ENCODE assay signal across 21 mouse cellular contexts in the genomic region with DNA sequence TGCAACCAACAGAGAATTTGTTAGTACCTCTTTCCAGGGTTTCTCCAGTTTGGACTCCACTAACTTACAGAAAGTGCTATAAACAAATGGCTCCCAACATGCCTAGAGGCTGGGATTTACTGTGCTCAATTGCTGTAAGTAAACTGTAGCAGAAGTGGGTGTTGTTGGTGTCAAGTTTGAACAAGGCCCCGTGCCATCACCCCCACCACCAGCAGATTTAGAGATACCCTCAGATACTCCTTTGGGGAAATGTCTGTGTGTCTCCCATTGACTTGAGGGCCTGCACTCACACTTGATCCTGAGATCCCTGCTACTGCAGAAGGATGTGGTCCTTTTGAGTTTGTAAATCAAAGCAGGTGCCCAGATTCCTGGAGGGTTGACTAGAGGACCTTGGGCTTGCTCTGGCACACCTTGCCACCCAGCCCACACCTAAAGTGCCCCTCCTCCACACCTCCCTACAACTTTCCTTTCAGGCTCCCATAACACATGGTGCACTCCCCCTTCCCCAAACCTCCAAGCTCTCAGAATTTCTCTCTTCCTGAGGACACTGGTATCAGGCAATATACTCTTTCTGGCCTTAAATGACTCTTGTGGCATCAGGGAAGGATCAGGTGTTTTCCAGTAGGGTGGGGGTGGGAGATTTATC. TPM values are rescaled to one million over a fixed set of nuclear protein-coding genes. Genes with fewer than 3 reads are reported as not detected.
DNase-seq lines count a peak whose midpoint lies in the region; TF ChIP-seq lines count a peak whose summit lies in the region.
"Had no signal": no experiment of that assay in that cellular context is flagged by ENCODE, and none has a peak within 500 bp of the region (broad histone marks: within the 10 kb centered on the region; RNA-seq: fewer than 3 reads in every experiment).

No protein-coding gene starts in this region.

- no peak for TF ChIP-seq RAD21 in CH12.LX (IDR thresholded peaks at IDR 0.05; ENCODE audit: low read depth, low read length)

- peak overlapping the region; percentile 100 for H3K9ac ChIP-seq in CH12.LX (ENCODE audit: insufficient read depth, low read depth)

- H3K27me3 ChIP-seq in CH12.LX (replicated peaks), result no peaks in the 10 kb centered on the region
- H3K27me3 ChIP-seq: Patski had no signal

- intact Hi-C loops in heart, postnatal 36 days (cut with DNase I), result loop anchor here (1.0 kb wide), 1 partner anchor 83 kb away; no protein-coding TSS in a partner anchor

- in situ Hi-C loops in CH12.LX (cut with MboI; ENCODE audit: low pct_ligation_motif_present, low pct_unique_long_range_greater_than_20kb, low sequenced_read_pairs), result loop anchor here (10.0 kb wide), 1 partner anchor 273 kb away; no protein-coding TSS in a partner anchor

- peaks cover 83% of the 10 kb centered on the region for H3K79me2 ChIP-seq in CH12.LX (replicated peaks; ENCODE audit: control insufficient read depth, extremely low read depth, insufficient read depth, poor library complexity, severe bottlenecking)

- H3K36me3 ChIP-seq in CH12.LX (replicated peaks in 1 of 2; ENCODE audit: control insufficient read depth in 1 of 2, insufficient read depth in 1 of 2, low read length in 1 of 2), result peaks cover 25 to 46% of the 10 kb centered on the region in 2 experiments
- H3K36me3 ChIP-seq: G1E had no signal

- H3K27ac ChIP-seq in CH12.LX (ENCODE audit: insufficient read depth, low read depth), result peak overlapping the region; percentile 99

- peak; percentile 75 for DNase-seq in heart, adult 11 months
- DNase-seq in heart, postnatal 36 days, result no peak
- DNase-seq in CH12.LX (ENCODE audit: extremely low read depth), result peak; percentile 67
- DNase-seq in adrenal gland, postnatal 4 days (ENCODE audit: low spot score in 2 of 2), result no peak
- DNase-seq: adrenal gland, adult 2 months; adrenal gland, adult 8-10 months; adrenal gland, postnatal 10 days; adrenal gland, postnatal 14 days; adrenal gland, postnatal 25 days; adrenal gland, postnatal 36 days; B cell, adult 2 months; cerebellum, adult 11 months; cerebellum, adult 11-12 months; cerebellum, adult 18-20 months; cerebellum, adult 2 months; cerebellum, adult 8-10 months had no signal

- peak; percentile 65 for TF ChIP-seq POLR2A in CH12.LX (IDR thresholded peaks at IDR 0.05; ENCODE audit: low read depth, low read length)

- peaks cover 2% of the 10 kb centered on the region for H3K9me3 ChIP-seq in CH12.LX (replicated peaks; ENCODE audit: low read length)

- dilution Hi-C loops in CH12.LX (cut with MboI; ENCODE audit: extremely low pct_ligation_motif_present, extremely low pct_unique_long_range_greater_than_20kb, low sequenced_read_pairs), result no loop called here

- no peak for TF ChIP-seq CTCF in CH12.LX (conservative IDR thresholded peaks at IDR 0.05 in 1 of 2, IDR thresholded peaks at IDR 0.05 in 1 of 2; ENCODE audit: low read depth in 2 of 2, low read length in 2 of 2)

- H3K4me2 ChIP-seq in CH12.LX (ENCODE audit: insufficient read depth, low read depth, poor library complexity, severe bottlenecking), result peak overlapping the region; percentile 70

- H3K4me1 ChIP-seq in CH12.LX (ENCODE audit: control insufficient read depth in 1 of 2, insufficient read depth in 2 of 2), result peaks cover 3 to 40% of the 10 kb centered on the region in 2 experiments

- peak overlapping the region; percentile 74 to 95 (median 92) for H3K4me3 ChIP-seq in CH12.LX (replicated peaks in 1 of 3; ENCODE audit: low read depth in 2 of 3, low read length in 2 of 3, poor library complexity in 1 of 3)

- no peak for TF ChIP-seq EP300 in CH12.LX (IDR thresholded peaks at IDR 0.05; ENCODE audit: low read length)

TF ChIP-seq in CH12.LX, 34 proteins besides CTCF, POLR2A, EP300 and RAD21:
- TF ChIP-seq IRF4 (IDR thresholded peaks at IDR 0.05; ENCODE audit: low read depth, low read length) (no peak), CHD2 (IDR thresholded peaks at IDR 0.05; ENCODE audit: low read length) (no peak; the same call in none of the 2 replicates), SIN3A (IDR thresholded peaks at IDR 0.05; ENCODE audit: low read length) (no peak), GABPA (IDR thresholded peaks at IDR 0.05; ENCODE audit: insufficient replicate concordance, low read depth, low read length) (no peak), ZC3H11A (IDR thresholded peaks at IDR 0.05; ENCODE audit: low read depth, low read length) (no peak), MAFK (IDR thresholded peaks at IDR 0.05; ENCODE audit: insufficient replicate concordance, low read length) (no peak), NELFE (IDR thresholded peaks at IDR 0.05; ENCODE audit: low read depth, low read length) (no peak), TBP (conservative IDR thresholded peaks at IDR 0.05; ENCODE audit: low read depth, low read length) (no peak), JUND (conservative IDR thresholded peaks at IDR 0.05; ENCODE audit: low read depth, low read length) (no peak), MEF2A (IDR thresholded peaks at IDR 0.05; ENCODE audit: borderline replicate concordance, low read depth, low read length) (no peak), CHD1 (IDR thresholded peaks at IDR 0.05; ENCODE audit: low read depth, low read length) (no peak; the same call in 1 of the 2 replicates), USF1 (IDR thresholded peaks at IDR 0.05; ENCODE audit: low read depth, low read length) (no peak), MAX (IDR thresholded peaks at IDR 0.05; ENCODE audit: low read length) (peak; percentile 62; the same call in 1 of the 2 replicates), BHLHE40 (IDR thresholded peaks at IDR 0.05; ENCODE audit: low read depth, low read length) (no peak; the same call in 1 of the 2 replicates), MXI1 (IDR thresholded peaks at IDR 0.05; ENCODE audit: low read depth, low read length) (no peak; the same call in 1 of the 2 replicates), ELF1 (IDR thresholded peaks at IDR 0.05; ENCODE audit: low read depth, low read length) (no peak), HCFC1 (IDR thresholded peaks at IDR 0.05; ENCODE audit: low read depth, low read length) (no peak), USF2 (conservative IDR thresholded peaks at IDR 0.05; ENCODE audit: low read depth, low read length) (no peak), KAT2A (IDR thresholded peaks at IDR 0.05; ENCODE audit: insufficient replicate concordance, low read length) (no peak), JUN (IDR thresholded peaks at IDR 0.05; ENCODE audit: insufficient read depth, low read depth, low read length) (no peak), PAX5 (IDR thresholded peaks at IDR 0.05; ENCODE audit: low read length) (no peak), MYC (IDR thresholded peaks at IDR 0.05; ENCODE audit: low read depth, low read length) (0 out of 2 replicates have a peak, but pooled peaks have one; percentile 12), UBTF (IDR thresholded peaks at IDR 0.05; ENCODE audit: low read depth, low read length) (no peak; the same call in 1 of the 2 replicates), TCF12 (IDR thresholded peaks at IDR 0.05; ENCODE audit: low read depth, low read length) (peak; percentile 37; the same call in 1 of the 2 replicates), NRF1 (IDR thresholded peaks at IDR 0.05; ENCODE audit: low read depth, low read length) (no peak), ZNF384 (IDR thresholded peaks at IDR 0.05; ENCODE audit: low read depth, low read length) (no peak), MAZ (IDR thresholded peaks at IDR 0.05; ENCODE audit: low read depth, low read length) (peak; percentile 5; the same call in 1 of the 2 replicates), E2F4 (IDR thresholded peaks at IDR 0.05; ENCODE audit: insufficient replicate concordance, low read depth, low read length) (no peak), SMC3 (IDR thresholded peaks at IDR 0.05; ENCODE audit: low read depth, low read length) (peak; percentile 10; the same call in 1 of the 2 replicates), ZMIZ1 (IDR thresholded peaks at IDR 0.05; ENCODE audit: low read depth, low read length) (peak; percentile 89; the same call in 1 of the 2 replicates), POLR2AphosphoS2 (IDR thresholded peaks at IDR 0.05; ENCODE audit: low read depth, low read length) (peak; percentile 96), RCOR1 (conservative IDR thresholded peaks at IDR 0.05; ENCODE audit: low read depth, low read length) (no peak; the same call in none of the 2 replicates), ETS1 (conservative IDR thresholded peaks at IDR 0.05; ENCODE audit: low read depth, low read length) (no peak), ZKSCAN1 (IDR thresholded peaks at IDR 0.05; ENCODE audit: borderline replicate concordance, low read depth, low read length) (no peak)

RNA-seq across cellular contexts. Expression of gene Clec2g, which starts 37.3 kb away (rescaled TPM):
- 1 to 10 TPM; 3.5 to 3.6 TPM for total RNA-seq in heart, postnatal 36 days (2021)
- total RNA-seq in CH12.LX (2012; rRNA removed) (66.5 and 91.7 TPM in 2 replicates), CH12.LX (2014; rRNA removed) (142 and 169 TPM in 2 replicates)
- polyA plus RNA-seq in CH12.LX (2012; ENCODE audit: insufficient read length, low read depth), result 78.9 and 82.0 TPM in 2 replicates
- total RNA-seq in adrenal gland, postnatal 4 days (2021), result 1 to 10 TPM; 1.7 to 2.7 TPM
- total RNA-seq: MEL had no signal
- polyA plus RNA-seq: adrenal gland, adult 2 months; brain, embryonic 14.5 days; C2C12; cerebellum, adult 2 months; G1E had no signal

Comparison
In these comparisons a context has a peak if more than half of its experiments do, and no peak if none do; other contexts are left out.
1. DNase-seq: peak in heart, adult 11 months (single experiment) and CH12.LX (single experiment); none in heart, postnatal 36 days (0 of 2) and adrenal gland, postnatal 4 days (0 of 2).
2. RNA of gene Clec2g, which starts 37.3 kb away (total RNA-seq): 66.5 to 169 TPM in CH12.LX; 3.5 to 3.6 TPM in heart, postnatal 36 days and 1.7 to 2.7 TPM in adrenal gland, postnatal 4 days; every median in the first group is over 10 times any median in the second.